Mouse (Mus musculus) gastrocnemius, postnatal 14 days (tissue): ENCODE measurements around the gene Vangl2. TPM values are rescaled to one million over a fixed set of nuclear protein-coding genes. Genes with fewer than 3 reads are reported as not detected.
"Not testable (repeated sequence)": the region's sequence is repeated elsewhere in the genome, so short reads cannot be mapped to it uniquely, and the experiment has no call there.

Experiments
- DNase-seq: peaks from one replicate; pipeline ENCODE4 v3.0.0; 2021; ENCODE audit warnings: mixed read lengths
- intact Hi-C: fragments of 180-260 bp; cut with DNase I; formaldehyde crosslinking; loops from one replicate; pipeline ENCODE4 v1.15.1; 2025; ENCODE audit warnings: low total_unique reads
- total RNA-seq, 2 experiments: library from RNA; stranded (reverse); gene quantifications; 2 replicates each; pipeline ENCODE4 v1.2.3; 2021

The Vangl2 gene
- total RNA-seq, 2 experiments from 2014 or later, result 1.9 to 2.6 TPM

GRCm38 (mm10) chr1:171977891-171978290 is 50.4 kb downstream of the Vangl2 start:
- DNase-seq, result no peak
- intact Hi-C loops, result no loop called here

DNA sequence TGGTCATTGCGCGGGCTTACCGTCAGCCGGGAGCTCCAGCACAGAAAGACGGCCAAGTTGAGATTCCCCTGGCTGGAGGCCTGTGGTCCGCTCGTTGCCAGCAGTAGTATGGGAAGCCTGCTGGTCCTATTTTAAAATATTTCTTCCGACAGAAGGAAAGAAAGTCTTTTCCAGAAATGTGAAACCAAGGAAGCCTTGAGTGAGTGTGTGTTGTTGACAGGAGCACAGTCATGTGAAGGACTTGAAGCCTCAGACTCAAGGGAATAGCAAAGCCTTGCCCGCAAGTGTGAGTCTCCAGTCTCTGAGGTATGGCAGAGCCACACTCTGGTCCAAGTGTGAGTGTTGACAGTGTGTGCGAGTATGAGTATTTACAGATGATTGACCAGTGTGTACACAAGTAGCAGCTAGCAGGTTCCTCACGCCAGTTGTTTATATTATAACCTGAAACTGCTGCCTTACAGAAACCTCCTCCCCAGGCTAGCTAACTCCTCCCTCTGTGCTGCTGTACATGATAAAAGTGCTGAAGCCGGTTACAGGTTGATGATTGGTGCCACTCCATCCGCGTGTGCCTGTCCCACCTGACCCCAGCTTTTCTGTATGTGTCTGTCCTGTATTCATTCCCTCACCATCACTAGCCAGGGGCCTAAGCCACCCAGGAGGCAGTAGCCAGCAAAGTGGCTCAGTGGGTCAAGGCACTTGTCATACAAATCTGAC is 51.3 kb downstream of the Vangl2 start:
- no peak for DNase-seq
- intact Hi-C loops, result no loop called here

DNA sequence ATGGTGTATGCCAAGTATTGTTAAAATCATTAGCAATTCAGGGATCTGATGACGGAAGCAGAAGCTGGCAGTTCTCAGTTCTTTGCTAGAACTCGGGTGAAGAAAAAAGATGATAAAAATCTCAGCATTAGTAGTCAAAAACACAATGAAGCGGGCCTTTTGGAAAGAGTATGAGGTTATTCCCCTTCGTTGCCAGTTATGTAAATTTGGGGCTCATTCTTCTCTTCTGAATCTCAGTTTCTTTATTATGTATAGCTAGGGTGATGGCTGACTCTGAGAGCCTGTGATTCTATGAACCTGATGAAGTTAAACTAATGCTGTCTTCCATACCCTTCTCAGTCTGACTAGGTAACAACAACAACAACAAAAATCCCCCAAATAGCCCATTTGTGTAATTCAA is 52.4 kb downstream of the Vangl2 start:
- DNase-seq, result no peak
- intact Hi-C loops, result no loop called here

GRCm38 (mm10) chr1:171975377-171975776 is 52.9 kb downstream of the Vangl2 start:
- intact Hi-C loops, result no loop called here
- DNase-seq, result no peak

DNA sequence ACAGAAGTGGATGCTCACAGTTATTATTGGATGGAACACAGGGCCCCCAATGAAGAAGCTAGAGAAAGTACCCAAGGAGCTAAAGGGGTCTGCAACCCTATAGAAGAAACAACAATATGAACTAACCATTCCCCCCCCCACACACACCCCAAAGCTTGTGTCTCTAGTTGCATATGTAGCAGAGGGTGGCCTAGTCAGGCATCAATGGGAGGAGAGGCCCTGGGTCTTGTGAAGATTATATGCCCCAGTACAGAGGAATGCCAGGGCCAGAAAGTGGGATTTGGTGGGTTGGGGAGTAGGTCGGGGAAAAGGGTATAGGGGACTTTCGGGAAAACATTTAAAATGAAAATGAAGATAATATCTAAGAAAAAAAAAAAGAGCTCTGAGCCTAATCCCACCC is 53.9 kb downstream of the Vangl2 start:
- intact Hi-C loops, DNase-seq: not testable (repeated sequence)

DNA sequence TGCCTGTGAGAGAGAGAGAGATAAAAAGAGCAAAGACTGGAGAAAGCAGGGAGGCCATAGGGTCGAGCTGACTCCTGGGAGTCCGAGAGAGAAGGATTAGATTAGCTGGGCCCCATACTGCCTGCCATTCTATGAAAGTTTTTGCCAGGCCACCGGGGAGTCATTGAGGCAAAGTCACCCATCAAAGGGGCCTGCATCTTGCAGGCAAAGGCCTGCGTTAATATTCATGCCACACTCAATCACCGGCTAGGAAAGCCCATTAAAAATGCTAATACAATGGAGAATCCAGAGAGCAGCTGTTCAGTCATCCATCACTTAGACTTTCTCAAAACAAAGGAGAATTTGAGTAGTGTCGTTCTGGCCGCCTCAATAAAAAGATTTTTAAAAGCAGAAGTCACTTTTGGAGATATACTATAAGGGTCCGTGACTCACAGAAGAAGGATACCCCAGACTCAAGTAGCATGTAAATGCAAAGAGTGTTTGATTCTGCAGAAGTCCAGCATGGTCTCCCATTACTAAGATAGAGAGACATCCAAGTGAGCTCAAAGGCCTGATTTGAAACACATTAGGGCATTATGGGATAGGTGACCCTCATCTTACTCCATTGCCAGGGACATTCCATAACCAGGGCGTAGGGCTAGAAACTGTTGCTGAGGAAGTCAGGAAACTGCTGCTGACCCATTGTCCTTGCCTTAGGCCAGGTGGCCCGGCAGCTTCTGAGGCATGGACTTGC is 57.2 kb downstream of the Vangl2 start:
- intact Hi-C loops, result no loop called here
- DNase-seq, result no peak

DNA sequence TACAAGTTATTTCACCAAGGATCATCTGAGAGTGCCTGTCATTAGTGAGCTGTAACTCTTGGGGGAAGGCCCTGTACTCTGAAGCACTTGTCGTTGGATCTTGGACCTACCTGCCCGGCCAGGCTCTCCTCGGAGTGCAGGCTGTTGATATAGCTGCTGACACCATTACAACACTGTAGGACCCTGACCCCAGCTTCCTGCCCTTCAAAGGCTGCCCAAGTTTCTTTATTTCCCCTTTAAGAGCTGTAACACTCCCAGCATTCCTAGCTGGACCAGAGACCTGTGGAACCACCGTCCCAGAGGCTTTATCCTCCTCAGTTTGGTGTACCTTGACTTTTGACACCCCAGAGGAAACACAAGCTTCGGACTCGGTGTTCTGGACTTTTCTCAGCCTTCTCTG is 59.0 kb downstream of the Vangl2 start:
- intact Hi-C loops, result no loop called here
- DNase-seq, result no peak

DNA sequence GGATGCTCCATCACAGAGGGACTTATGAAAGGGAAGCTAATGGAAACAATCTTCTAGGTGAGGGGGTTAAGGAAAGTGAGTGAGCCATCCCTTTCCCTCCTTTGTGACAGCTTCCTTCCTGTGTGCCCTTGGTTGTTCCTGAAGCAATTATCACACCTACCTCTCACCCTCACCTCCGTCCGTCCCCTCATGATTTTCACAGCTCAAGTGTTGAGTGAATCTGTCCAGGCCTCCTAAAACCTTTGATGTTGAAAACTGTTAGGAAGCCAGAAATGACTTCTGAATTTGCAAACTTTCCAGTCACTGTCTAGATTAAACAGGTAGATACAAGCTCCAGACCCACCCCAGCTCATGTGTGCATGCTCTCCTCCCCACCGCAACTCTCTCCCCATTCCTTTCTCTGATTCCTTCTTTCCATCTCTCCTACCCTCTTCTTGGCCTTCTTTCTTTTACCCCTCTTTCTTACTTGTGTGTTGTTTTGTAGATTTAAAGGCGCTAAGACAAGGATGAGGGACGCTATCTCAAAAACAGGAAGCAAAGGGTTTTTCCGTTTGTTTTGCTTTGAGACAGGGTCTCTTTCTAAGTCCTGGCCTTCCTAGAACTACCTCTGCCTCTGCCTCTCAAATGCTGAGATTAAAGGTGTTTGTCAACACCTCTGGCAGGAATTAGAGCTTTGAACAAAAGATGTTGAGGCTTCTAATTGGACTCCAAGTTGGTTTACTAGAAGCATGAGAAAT is 62.0 kb downstream of the Vangl2 start:
- no peak for DNase-seq
- intact Hi-C loops, result no loop called here

DNA sequence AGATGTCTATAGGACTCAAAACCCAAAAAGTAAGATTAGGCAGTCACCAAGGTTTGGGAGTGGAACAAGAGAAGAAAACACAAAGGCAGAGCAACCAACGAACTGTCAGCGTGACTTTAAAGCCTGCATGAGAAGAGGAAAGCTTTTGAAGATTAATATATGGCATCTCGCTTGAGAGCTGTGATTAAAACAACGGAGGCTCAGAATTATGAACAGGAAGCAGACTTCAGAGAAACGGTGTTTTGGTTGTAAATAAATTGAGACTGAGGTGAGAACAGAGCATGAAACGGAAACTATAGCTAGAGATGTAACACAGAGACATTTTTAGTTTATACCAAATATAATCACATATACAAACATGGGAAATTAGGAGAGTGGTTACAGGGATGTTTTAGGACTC is 64.6 kb downstream of the Vangl2 start:
- intact Hi-C loops, result no loop called here

DNA sequence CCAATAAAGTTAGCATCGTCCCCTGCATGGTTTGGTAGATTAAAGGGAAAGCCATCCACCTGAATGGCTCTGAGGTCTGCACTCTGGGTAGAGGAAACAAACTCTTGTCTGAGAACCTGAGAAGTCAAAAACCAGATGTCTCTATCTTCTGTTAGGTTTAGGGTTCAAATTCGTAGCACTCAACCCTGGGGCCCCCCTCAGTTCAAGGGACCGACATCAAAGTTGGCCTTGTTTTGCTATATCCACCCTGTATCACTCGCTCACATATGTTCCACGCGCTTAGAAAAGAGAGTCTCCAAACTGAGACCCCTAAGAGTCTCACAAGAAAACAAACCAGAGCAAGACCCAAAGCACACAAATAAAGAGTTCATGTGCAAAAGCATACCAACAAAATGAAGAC is 66.5 kb downstream of the Vangl2 start:
- intact Hi-C loops, result no loop called here
- no peak for DNase-seq

More for the DNA sequence above, 64.6 kb downstream of the Vangl2 start:
- no peak for DNase-seq

GRCm38 (mm10) chr1:171960726-171961125 is 67.5 kb downstream of the Vangl2 start:
- intact Hi-C loops, result no loop called here
- no peak for DNase-seq

GRCm38 (mm10) chr1:171957411-171957810 is 70.8 kb downstream of the Vangl2 start:
- no peak for DNase-seq
- intact Hi-C loops, result no loop called here

- intact Hi-C loops, result no loop called here
Measured at GRCm38 (mm10) chr1:171955071-171955470, 73.2 kb downstream of the Vangl2 start.

More at GRCm38 (mm10) chr1:171955071-171955470, 73.2 kb downstream of the Vangl2 start:
- no peak for DNase-seq

Other genes starting within 250 kb of the Vangl2 start
- gene Cd84, start 188.7 kb downstream of the Vangl2 start, total RNA-seq, result 1 to 10 TPM; 1.1 to 1.4 TPM
- under 1 TPM in 1 of 2 experiments, not detected in 1; 0.13 TPM for gene Gm10521, start 132.8 kb downstream of the Vangl2 start, total RNA-seq
- under 1 TPM in 1 of 2 experiments, not detected in 1; 0.09 TPM for gene Slamf6, start 110.9 kb downstream of the Vangl2 start, total RNA-seq
- gene Nhlh1, start 29.1 kb upstream of the Vangl2 start, total RNA-seq, result not detected
- 10 to 100 TPM; 80.8 to 80.9 TPM for gene Copa, start 54.1 kb upstream of the Vangl2 start, total RNA-seq
- 10 to 100 TPM; 33.6 to 34.5 TPM for gene Ncstn, start 54.4 kb upstream of the Vangl2 start, total RNA-seq
- 10 to 100 TPM; 88.5 to 95.2 TPM for gene Pex19, start 98.3 kb upstream of the Vangl2 start, total RNA-seq
- 100 to 1,000 TPM; 131 to 134 TPM for gene Dcaf8, start 119.6 kb upstream of the Vangl2 start, total RNA-seq
- 10 to 100 TPM; 39.2 to 60.3 TPM for gene Pea15a, start 178.4 kb upstream of the Vangl2 start, total RNA-seq
- 1,000 to 10,000 TPM; 6,638 to 7,021 TPM for gene Casq1, start 191.4 kb upstream of the Vangl2 start, total RNA-seq
- gene Atp1a4, start 230.0 kb upstream of the Vangl2 start, total RNA-seq, result under 1 TPM; 0.66 to 0.96 TPM
- gene Igsf8, start 233.2 kb upstream of the Vangl2 start, total RNA-seq, result 10 to 100 TPM; 11.1 to 12.5 TPM